Mouse (Mus musculus): ENCODE results near the gene Zfp646.
A peak's percentile ranks its signal among the peaks of the same experiment; 100 is the strongest.

DNA sequence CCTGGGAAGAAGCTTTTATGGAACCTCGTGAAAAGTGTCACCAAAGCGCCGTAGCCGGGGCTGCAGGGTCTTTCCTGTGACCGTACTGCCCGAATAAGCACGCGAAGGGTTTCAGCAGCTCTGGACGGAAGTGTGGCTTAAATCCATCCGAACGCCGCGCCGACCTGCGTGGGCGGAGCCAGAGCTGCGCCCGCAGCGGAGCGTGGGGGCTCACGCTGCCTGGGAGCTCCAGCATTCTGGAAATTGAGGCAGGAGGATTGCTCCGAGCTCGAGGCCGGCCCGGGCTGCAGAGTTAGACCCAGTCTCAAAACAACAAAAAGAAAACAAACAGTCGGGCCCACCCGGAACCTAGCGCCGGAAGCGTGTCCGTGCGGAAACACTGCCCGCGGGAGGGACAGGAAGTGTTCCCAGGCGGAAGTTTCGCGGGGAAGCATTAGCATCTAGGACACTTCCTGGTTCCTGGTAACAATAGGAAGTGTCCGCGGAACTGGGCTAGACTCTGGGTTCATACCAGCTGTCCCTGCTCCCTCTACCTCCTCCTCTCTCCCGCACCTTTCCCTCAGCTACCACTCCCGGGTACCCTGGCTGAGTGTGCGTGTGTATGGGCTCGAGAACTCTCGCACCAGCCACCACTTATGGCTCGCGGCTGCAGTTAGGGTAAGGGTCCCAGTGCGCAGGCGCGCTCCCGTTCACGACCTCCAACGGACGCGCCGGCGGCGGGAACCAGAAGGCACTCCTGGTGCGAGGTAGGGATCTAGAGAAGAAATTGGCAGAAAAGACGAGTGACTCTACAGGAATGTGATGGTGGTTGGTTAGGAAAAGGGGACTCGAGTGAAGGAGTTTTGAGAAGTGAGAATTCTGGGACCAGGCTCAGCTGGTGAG, 687 bp downstream of the Zfp646 start, which contains the start of gene Zfp668:
- peak; percentile 20; the same call in 1 of the 2 replicates for TF ChIP-seq CTCF (IDR thresholded peaks at IDR 0.05; ENCODE audit: borderline replicate concordance, control insufficient read depth, extremely low read depth, insufficient read depth, low read length, poor library complexity)
- peak; percentile 49; the same call in 1 of the 2 replicates for TF ChIP-seq POLR2A (IDR thresholded peaks at IDR 0.05; ENCODE audit: control insufficient read depth, extremely low read depth, insufficient read depth, low read length, poor library complexity)
